11 mouse cellular contexts compared by ENCODE assay signal in genomic region chr16:18229622-18230021, GRCm38 (mm10). TPM values are rescaled to one million over a fixed set of nuclear protein-coding genes. Genes with fewer than 3 reads are reported as not detected.
DNase-seq lines count a peak whose midpoint lies in the region; ATAC-seq and TF ChIP-seq lines count a peak whose summit lies in the region.
"Had no signal": no experiment of that assay in that cellular context is flagged by ENCODE, and none has a peak within 500 bp of the region (broad histone marks: within the 10 kb centered on the region; RNA-seq: fewer than 3 reads in every experiment).

No protein-coding gene starts in this region.

- TF ChIP-seq EP300 in heart, postnatal 0 days (IDR thresholded peaks at IDR 0.05; ENCODE audit: low read depth) = no peak

- H3K36me3 ChIP-seq in midbrain, postnatal 0 days (ENCODE audit: insufficient read depth, low read length) = peaks cover 35% of the 10 kb centered on the region
- H3K36me3 ChIP-seq in midbrain, embryonic 10.5 days = peaks cover 55% of the 10 kb centered on the region
- H3K36me3 ChIP-seq in heart, postnatal 0 days (replicated peaks; ENCODE audit: control insufficient read depth, insufficient read depth, low read length) = peaks cover 34% of the 10 kb centered on the region

- intact Hi-C loops in left cerebral cortex, postnatal 36 days (cut with DNase I) = loop anchor here (10.0 kb wide), 1 partner anchor 305 kb away; the partner anchor contains the start of gene Slc25a1

- no peak overlapping the region for H3K4me2 ChIP-seq in midbrain, postnatal 0 days (ENCODE audit: low read depth, low read length, poor library complexity, severe bottlenecking)
- peak overlapping the region; percentile 55 for H3K4me2 ChIP-seq in heart, postnatal 0 days (ENCODE audit: low read depth, low read length)

- H3K27ac ChIP-seq in midbrain, postnatal 0 days (ENCODE audit: low read depth, low read length) = no peak overlapping the region
- H3K27ac ChIP-seq in midbrain, embryonic 10.5 days (replicated peaks) = no peak overlapping the region
- peak overlapping the region; percentile 93 for H3K27ac ChIP-seq in heart, postnatal 0 days (ENCODE audit: low read depth)

- peaks cover 8% of the 10 kb centered on the region; the same call in 1 of the 2 replicates for H3K4me1 ChIP-seq in midbrain, postnatal 0 days (ENCODE audit: insufficient read depth, low read length)
- peaks cover 18% of the 10 kb centered on the region for H3K4me1 ChIP-seq in midbrain, embryonic 10.5 days
- peaks cover 49% of the 10 kb centered on the region for H3K4me1 ChIP-seq in heart, postnatal 0 days (ENCODE audit: control insufficient read depth, insufficient read depth)

- no peak for DNase-seq in cerebellum, postnatal 4 days (ENCODE audit: low spot score in 2 of 2)
- DNase-seq in midbrain, postnatal 0 days (ENCODE audit: low spot score) = no peak
- no peak for DNase-seq in midbrain, embryonic 10.5 days (ENCODE audit: low spot score)
- peak; percentile 73 for DNase-seq in heart, postnatal 0 days (ENCODE audit: low spot score)
- DNase-seq in left cerebral cortex, postnatal 36 days (ENCODE audit: low spot score in 2 of 2) = peak; percentile 88 to 92
- no peak for DNase-seq in urinary bladder, adult 18-20 months (ENCODE audit: low spot score in 2 of 2)
- DNase-seq in spleen, adult 12 weeks (ENCODE audit: low spot score) = no peak

- H3K9ac ChIP-seq in midbrain, postnatal 0 days (replicated peaks; ENCODE audit: low read length, poor library complexity, severe bottlenecking) = 0 out of 2 replicates have a peak overlapping the region, but pooled peaks have one; percentile 4
- peak overlapping the region; percentile 35 for H3K9ac ChIP-seq in heart, postnatal 0 days (replicated peaks; ENCODE audit: low read depth, low read length)

- ATAC-seq in cerebellum, adult (ENCODE audit: insufficient number of reproducible peaks, low FRiP score, low TSS enrichment) = peak; percentile 24
- no peak for ATAC-seq in midbrain, postnatal 0 days (ENCODE audit: low FRiP score)
- peak; percentile 80 for ATAC-seq in heart, postnatal 0 days (ENCODE audit: insufficient read depth, low read depth)

- H3K27me3 ChIP-seq in midbrain, postnatal 0 days (ENCODE audit: insufficient read depth, low read length) = no peaks in the 10 kb centered on the region
- H3K27me3 ChIP-seq in midbrain, embryonic 10.5 days (ENCODE audit: low read depth, poor library complexity, severe bottlenecking) = no peaks in the 10 kb centered on the region
- H3K27me3 ChIP-seq in heart, postnatal 0 days (ENCODE audit: control insufficient read depth, insufficient read depth, low read length) = no peaks in the 10 kb centered on the region

- 70% methylated on average over 11 of the region's 11 CpGs for WGBS in midbrain, postnatal 0 days
- WGBS in midbrain, embryonic 10.5 days = 90% methylated on average over 11 of the region's 11 CpGs
- 6% methylated on average over 11 of the region's 11 CpGs for WGBS in heart, postnatal 0 days

- H3K4me3 ChIP-seq in midbrain, postnatal 0 days (ENCODE audit: low read depth, low read length) = no peak overlapping the region
- H3K4me3 ChIP-seq in midbrain, embryonic 10.5 days = no peak overlapping the region
- H3K4me3 ChIP-seq in heart, postnatal 0 days (ENCODE audit: low read depth, low read length) = peak overlapping the region; percentile 22

- no peak for TF ChIP-seq CTCF in midbrain, postnatal 0 days (IDR thresholded peaks at IDR 0.05)
- no peak for TF ChIP-seq CTCF in heart, postnatal 0 days (IDR thresholded peaks at IDR 0.05; ENCODE audit: low read depth)

- no peaks in the 10 kb centered on the region for H3K9me3 ChIP-seq in midbrain, postnatal 0 days (ENCODE audit: low read length)
- H3K9me3 ChIP-seq in midbrain, embryonic 10.5 days (replicated peaks) = no peaks in the 10 kb centered on the region
- no peaks in the 10 kb centered on the region for H3K9me3 ChIP-seq in heart, postnatal 0 days (replicated peaks; ENCODE audit: control insufficient read depth, low read length)

RNA-seq across cellular contexts. Expression of gene Zdhhc8, which starts 5.3 kb away (rescaled TPM):
- 34.1 and 41.2 TPM in 2 replicates for total RNA-seq in midbrain, postnatal 0 days (2014; rRNA removed)
- 13.8 and 14.6 TPM in 2 replicates for polyA plus RNA-seq in midbrain, postnatal 0 days (2015; fragmentation: Nextera tagmentation; extraction: Ambion mirVana)
- polyA plus RNA-seq in midbrain, embryonic 10.5 days (2016; fragmentation: Nextera tagmentation; extraction: Ambion mirVana) = 9.4 and 11.3 TPM in 2 replicates
- total RNA-seq in heart, postnatal 0 days (2014; rRNA removed; ENCODE audit: low replicate concordance) = 27.7 and 47.0 TPM in 2 replicates
- polyA plus RNA-seq in heart, postnatal 0 days (2015; fragmentation: Nextera tagmentation; extraction: Ambion mirVana) = 15.4 and 16.4 TPM in 2 replicates
- total RNA-seq in left cerebral cortex, postnatal 36 days (2021) = 100 to 1,000 TPM; 145 to 154 TPM

RNA-seq across cellular contexts. Expression of gene Ccdc188, which starts 11.9 kb away (rescaled TPM):
- total RNA-seq in midbrain, postnatal 0 days (2014; rRNA removed) = not detected in 2 replicates
- polyA plus RNA-seq in midbrain, postnatal 0 days (2015; fragmentation: Nextera tagmentation; extraction: Ambion mirVana) = not detected in 2 replicates
- not detected in 2 replicates for polyA plus RNA-seq in midbrain, embryonic 10.5 days (2016; fragmentation: Nextera tagmentation; extraction: Ambion mirVana)
- not detected in 2 replicates for total RNA-seq in heart, postnatal 0 days (2014; rRNA removed; ENCODE audit: low replicate concordance)
- polyA plus RNA-seq in heart, postnatal 0 days (2015; fragmentation: Nextera tagmentation; extraction: Ambion mirVana) = not detected in 2 replicates
- total RNA-seq in left cerebral cortex, postnatal 36 days (2021) = under 1 TPM in 1 of 2 experiments, not detected in 1; 0.57 TPM
- polyA plus RNA-seq: brain, embryonic 14.5 days; limb, embryonic 11.5 days; small intestine, adult 2 months had no signal

RNA-seq across cellular contexts. Expression of gene Trmt2a, which starts 18.9 kb away (rescaled TPM):
- total RNA-seq in midbrain, postnatal 0 days (2014; rRNA removed) = 55.5 and 57.4 TPM in 2 replicates
- 67.6 and 76.4 TPM in 2 replicates for polyA plus RNA-seq in midbrain, postnatal 0 days (2015; fragmentation: Nextera tagmentation; extraction: Ambion mirVana)
- 127 and 132 TPM in 2 replicates for polyA plus RNA-seq in midbrain, embryonic 10.5 days (2016; fragmentation: Nextera tagmentation; extraction: Ambion mirVana)
- total RNA-seq in heart, postnatal 0 days (2014; rRNA removed; ENCODE audit: low replicate concordance) = 27.2 and 30.6 TPM in 2 replicates
- polyA plus RNA-seq in heart, postnatal 0 days (2015; fragmentation: Nextera tagmentation; extraction: Ambion mirVana) = 31.6 and 33.9 TPM in 2 replicates
- 10 to 100 TPM; 39.7 to 59.3 TPM for total RNA-seq in left cerebral cortex, postnatal 36 days (2021)

RNA-seq across cellular contexts. Expression of gene Ranbp1, which starts 18.9 kb away (rescaled TPM):
- 170 and 192 TPM in 2 replicates for total RNA-seq in midbrain, postnatal 0 days (2014; rRNA removed)
- 412 and 447 TPM in 2 replicates for polyA plus RNA-seq in midbrain, postnatal 0 days (2015; fragmentation: Nextera tagmentation; extraction: Ambion mirVana)
- 1,186 and 1,334 TPM in 2 replicates for polyA plus RNA-seq in midbrain, embryonic 10.5 days (2016; fragmentation: Nextera tagmentation; extraction: Ambion mirVana)
- 51.3 and 65.1 TPM in 2 replicates for total RNA-seq in heart, postnatal 0 days (2014; rRNA removed; ENCODE audit: low replicate concordance)
- 210 and 213 TPM in 2 replicates for polyA plus RNA-seq in heart, postnatal 0 days (2015; fragmentation: Nextera tagmentation; extraction: Ambion mirVana)
- 10 to 100 TPM; 85.8 to 89.3 TPM for total RNA-seq in left cerebral cortex, postnatal 36 days (2021)

RNA-seq across cellular contexts. Expression of gene Gm49776, which starts 28.5 kb away (rescaled TPM):
- total RNA-seq in midbrain, postnatal 0 days (2014; rRNA removed) = 0.57 TPM in 1 of 2 replicates, not detected in the other
- 1.3 TPM in 1 of 2 replicates, not detected in the other for polyA plus RNA-seq in midbrain, postnatal 0 days (2015; fragmentation: Nextera tagmentation; extraction: Ambion mirVana)
- polyA plus RNA-seq in midbrain, embryonic 10.5 days (2016; fragmentation: Nextera tagmentation; extraction: Ambion mirVana) = 1.9 and 2.2 TPM in 2 replicates
- not detected in 2 replicates for total RNA-seq in heart, postnatal 0 days (2014; rRNA removed; ENCODE audit: low replicate concordance)
- 0.82 TPM in 1 of 2 replicates, not detected in the other for polyA plus RNA-seq in heart, postnatal 0 days (2015; fragmentation: Nextera tagmentation; extraction: Ambion mirVana)
- total RNA-seq in left cerebral cortex, postnatal 36 days (2021) = not detected
- polyA plus RNA-seq: brain, embryonic 14.5 days; small intestine, adult 2 months had no signal

Comparison
In these comparisons a context has a peak if more than half of its experiments do, and no peak if none do; other contexts are left out.
1. DNase-seq: peak in heart, postnatal 0 days (single experiment) and left cerebral cortex, postnatal 36 days (2 of 2); none in cerebellum, postnatal 4 days (0 of 2), midbrain, postnatal 0 days (single experiment), midbrain, embryonic 10.5 days (single experiment), urinary bladder, adult 18-20 months (0 of 2) and spleen, adult 12 weeks (single experiment).